Mouse (Mus musculus) ES-CJ7 (cell line): ENCODE results near the gene Gm42517.
A peak's percentile ranks its signal among the peaks of the same experiment; 100 is the strongest.

Experiments
- DNase-seq: peaks from one replicate; pipeline ENCODE4 v3.0.0; 2011; ENCODE audit warnings: low read depth, low spot score

Gm42517 gene

DNA sequence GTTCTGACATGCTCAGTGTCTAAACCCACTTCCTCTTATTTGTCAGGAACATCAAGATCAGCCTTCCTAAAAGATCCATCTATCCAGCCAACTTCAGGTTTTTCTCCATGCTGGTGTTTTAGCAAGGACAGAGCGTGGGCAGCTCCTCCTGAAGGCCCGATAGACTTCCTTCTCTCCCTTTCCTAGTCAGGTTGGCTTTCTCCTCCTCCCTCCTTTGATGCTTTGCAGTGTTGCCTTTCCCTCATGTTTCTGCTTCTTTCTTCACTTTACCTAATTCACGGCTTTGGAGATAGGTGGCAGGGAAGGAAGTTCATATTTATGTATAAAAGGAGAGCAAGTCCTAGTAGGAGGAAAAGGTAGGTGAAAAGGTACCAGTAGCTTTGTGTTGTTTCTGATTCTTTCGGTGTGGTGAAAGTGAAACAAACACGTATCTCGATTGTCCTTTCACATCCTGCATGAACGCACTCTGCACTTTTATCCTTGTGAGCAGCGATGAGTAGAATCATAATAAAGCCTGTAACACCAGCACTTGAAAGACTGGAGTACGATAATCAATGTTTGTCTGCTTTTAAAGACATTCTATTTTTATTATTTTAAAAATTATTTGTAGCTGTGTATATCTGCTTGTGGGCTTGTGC is 18.1 kb downstream of the Gm42517 start:
- DNase-seq: no peak

DNA sequence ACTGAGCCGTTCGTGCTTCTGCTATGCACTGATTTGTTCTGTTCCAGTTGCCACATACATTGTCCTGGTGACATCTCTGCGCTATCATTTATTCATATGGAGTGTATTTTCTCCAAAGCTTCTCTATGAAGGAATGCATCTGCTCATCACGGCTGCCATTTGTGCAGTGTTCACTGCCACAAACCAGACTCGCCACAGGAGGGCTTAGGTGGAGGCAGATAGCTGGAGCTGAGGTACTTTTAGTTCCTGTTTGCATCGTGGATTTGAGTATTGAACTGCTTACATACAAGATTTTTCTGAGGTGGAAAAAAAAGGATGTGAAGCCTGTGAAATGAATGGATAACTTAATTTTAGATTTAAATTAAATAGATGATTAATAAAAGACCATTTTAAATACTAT is 19.9 kb downstream of the Gm42517 start:
- no peak for DNase-seq

DNA sequence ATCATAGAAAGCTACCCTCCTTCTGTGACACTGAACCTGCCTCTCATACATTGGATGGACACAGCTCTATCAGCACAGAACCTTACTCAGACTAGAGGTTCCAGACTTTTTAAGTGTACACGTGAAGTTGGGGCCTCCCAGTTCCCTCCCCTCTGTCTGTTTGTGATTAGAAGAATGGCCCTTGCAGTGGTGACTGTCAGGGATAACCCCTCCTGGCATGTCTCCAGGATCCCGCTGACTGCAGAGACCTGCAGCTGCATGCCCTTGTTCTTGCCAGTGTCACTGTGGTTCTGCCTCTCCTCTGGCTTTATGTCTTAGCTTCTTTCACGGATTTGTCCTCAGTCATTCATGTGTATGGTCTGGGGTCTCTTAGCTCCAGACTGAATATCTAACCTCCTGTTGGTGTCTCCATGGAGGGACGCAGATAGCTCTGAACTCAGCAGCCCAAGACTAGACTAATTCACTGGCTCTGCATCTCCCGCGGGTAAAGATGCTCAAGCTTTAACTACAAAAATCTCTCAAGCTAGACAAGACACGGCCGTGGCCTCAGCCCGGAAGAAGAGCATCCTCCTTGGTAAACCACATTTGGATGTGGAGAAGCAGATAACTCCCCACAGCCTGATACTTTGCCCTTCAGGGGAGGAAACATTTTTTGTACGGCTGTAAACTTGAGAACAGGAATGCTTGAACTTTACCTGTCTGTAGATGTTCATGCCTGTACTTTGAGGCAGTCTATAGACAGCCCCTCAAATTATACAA is 22.2 kb downstream of the Gm42517 start:
- no peak for DNase-seq

DNA sequence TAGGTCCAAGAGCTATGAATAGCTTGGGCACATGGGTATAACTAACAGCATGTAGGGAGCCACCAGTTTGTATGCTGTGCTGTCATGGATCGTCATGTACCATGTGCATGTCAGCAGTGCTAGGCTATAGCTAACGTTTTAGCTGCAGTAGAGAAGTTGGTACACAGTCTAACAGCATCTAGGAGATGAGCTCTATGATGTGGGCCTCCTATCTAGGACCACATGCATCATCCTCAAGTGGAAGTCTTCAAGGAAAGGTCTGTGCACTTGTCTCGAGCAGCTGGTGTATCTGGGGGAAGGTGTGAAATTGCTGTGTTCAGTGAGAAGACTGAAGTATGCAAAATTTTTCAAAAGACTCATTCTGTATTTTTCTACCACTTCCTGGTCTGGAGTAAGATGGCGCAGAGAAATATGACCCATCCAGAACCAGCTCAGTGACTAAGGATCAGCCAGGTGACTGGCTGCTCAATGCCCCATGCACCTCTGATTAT is 24.0 kb downstream of the Gm42517 start:
- DNase-seq: no peak

DNA sequence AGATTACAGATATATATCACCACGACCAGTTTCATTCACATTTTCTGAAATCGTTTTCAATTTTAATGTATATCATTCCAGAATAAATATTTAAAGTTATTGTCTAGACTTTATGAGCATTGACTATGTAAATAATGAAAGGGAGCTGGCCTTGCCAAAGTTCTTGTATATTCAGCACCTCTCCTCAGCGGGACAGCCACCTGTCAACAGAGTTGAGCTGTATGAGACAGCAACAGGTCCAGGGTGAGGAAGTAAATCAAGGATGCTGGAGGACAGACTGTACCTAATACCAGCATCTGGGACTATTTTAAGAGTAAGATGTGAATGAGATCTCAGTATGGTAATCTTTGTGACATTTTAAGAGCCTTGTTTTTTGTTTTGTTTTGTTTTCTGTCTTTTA is 29.7 kb downstream of the Gm42517 start:
- no peak for DNase-seq

DNA sequence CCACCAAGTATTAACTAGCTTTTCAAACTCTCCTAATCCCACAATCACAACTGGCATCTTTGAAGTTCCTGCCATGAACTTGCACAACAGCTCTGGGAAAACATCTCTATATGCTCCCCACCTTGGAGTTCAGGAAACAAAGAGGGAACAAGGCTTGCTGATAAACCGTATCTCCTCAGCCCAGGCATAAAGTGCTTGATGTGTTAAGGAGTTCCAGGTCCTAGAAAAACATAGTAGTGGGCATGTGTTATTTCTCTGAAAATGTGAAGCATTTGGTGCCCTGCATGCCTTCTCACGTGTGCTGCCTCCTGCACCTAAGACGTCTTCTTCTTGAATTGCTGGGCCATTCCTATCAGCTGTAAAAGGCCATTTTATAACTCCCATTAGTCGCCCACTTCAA is 30.3 kb downstream of the Gm42517 start:
- DNase-seq: no peak

DNA sequence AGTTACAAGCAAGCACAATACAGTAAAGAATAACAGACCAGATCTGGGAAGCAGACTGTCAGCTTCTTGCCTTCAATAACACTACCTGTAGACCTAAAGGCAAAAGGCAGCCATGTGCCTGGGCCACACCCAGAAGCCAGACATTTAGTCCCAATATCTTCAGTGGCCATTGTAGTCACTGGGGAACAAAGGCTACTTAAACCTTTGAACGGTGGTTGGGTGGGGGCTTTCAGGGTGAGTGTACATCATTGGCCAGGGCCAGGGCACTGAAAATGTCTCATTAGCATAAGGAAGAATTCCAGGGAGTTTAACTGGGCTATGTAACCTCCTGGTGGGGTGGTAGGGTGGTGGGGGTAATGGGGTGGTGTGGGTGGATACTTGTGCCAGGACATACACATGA is 36.7 kb downstream of the Gm42517 start:
- peak; percentile 50 for DNase-seq
